Mouse (Mus musculus) kidney, postnatal 36 days (tissue): Measurements from ENCODE around the gene Banf1.
"Not testable (repeated sequence)": the region's sequence is repeated elsewhere in the genome, so short reads cannot be mapped to it uniquely, and the experiment has no call there.

Source experiments
- DNase-seq, 2 experiments: peaks; one replicate each; pipeline ENCODE4 v3.0.0; 2021 to 2022; ENCODE audit warnings: mixed read lengths in 2 of 2

The Banf1 gene

DNA sequence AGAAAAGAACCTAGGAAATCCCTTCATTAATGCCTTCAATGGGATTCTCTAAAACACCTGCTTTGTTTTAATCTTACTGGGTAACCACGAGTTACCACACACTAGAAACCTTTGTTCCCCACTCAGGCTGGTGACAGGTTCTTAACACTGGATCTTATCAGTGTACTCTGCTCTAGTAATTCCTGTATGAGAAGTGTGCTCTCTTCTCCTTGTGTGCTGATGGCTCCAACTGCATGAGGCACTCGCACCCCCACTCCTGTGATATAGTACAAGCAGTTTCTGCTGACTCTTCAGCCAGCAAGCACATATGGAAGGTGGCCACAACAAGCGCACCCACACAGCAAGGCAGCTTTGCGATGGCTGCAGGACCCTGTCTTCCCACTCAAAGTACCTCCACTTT, 7.2 kb upstream of the Banf1 start:
- no peak for DNase-seq

DNA sequence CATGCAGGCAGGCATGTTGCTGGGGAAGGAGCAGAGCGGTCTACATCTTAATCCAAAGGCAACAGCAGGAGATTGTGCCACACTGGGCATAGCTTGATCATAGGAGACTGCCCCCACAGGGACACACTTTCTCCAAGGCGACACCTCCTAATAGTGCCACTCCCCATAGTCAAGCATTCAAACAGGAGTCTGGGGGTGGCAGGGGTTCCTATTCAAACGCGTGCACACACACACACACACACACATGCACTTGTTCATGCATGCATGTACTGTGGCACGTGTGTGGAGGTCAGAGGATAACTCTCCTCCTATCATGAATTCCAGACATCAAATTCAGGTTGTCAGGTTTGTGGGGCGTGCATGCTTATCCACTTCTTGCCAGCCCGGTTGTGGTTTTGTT, 5.8 kb upstream of the Banf1 start:
- DNase-seq = no peak

DNA sequence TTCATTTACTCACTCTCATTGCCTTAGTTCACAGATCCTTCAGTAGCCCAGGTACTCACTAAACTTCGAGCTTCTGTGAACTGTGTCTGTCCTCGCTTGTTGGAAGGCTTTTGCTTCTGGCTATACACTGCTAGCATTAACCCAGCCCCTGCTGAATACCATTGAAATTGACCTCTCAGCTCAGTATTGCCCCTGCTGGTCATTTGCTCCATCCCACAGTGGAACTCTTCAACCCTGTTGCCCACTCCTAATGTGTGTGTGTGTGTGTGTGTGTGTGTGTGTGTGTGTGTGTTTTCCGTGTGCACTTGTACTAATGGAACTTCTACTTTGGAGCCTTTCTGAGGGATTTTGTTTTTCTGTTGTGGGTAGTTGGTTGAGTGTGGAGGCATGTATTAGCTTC, 4.0 kb upstream of the Banf1 start:
- no peak for DNase-seq

DNA sequence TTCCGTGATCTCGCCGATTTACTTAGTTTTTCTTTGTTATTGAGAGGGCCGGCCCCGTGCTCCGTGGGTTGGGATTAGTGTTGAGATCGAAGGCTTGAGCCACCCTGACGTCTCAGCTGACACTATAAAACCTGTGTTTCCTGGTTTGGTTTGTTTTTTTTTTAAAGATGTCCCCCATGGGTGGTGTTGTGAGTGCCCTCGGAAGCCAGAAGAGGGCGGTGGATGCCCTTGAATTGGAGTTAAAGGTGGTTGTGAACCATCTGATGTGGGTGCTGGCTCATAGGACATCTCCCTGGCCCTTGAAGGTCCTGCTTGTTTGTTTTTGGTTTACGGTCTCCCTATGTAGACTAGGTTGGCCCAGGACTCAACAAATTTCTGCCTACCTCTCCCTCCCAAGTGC, 487 bp upstream of the Banf1 start:
- no peak for DNase-seq

DNA sequence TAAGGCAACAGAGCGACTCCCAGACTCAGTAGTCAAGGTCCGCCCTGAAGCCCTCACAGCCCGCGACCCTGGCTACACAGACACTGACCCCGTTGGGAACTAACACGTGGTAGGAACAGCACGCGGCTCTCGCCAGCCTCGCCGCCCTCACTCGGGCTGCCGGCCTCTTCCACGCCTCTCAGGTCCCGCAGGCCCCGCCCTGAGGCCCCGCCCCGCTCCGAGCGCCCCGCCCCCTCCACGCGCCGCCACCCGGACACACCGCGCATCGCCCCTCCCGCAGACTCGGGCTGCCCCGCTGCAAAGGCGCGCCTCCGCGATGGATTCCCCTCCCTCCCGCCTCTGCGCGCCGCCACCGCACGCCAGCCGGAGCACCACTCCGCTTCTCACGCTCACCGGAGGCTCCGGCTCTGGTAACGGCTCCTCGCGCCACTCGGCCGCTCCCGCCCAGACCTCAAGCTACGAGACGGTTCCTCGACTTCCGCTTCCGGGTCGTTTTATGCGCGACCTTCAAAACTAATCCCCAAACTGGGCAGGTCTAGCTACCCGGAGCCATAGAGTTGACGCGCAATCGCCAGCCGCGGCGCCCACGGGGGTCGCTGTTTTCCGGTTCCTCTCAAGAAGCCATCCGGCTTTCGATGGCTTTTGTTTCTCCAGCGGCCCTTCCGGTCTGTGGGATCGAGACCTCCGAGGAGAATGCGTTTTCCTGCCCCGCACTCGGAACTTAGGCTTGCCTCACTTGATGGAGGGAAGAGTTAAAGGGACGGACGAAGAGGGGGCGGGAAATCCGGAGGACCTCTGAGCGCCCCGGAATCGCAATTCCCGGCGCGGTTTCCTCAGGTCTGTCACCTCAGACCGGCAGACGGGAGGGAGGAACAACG, 554 bp downstream of the Banf1 start, which contains the start of gene Eif1ad:
Gene Eif1ad (plus strand): TSS at position 567 of the 878 bp plus-strand sequence.
- DNase-seq = peak; percentile 97

DNA sequence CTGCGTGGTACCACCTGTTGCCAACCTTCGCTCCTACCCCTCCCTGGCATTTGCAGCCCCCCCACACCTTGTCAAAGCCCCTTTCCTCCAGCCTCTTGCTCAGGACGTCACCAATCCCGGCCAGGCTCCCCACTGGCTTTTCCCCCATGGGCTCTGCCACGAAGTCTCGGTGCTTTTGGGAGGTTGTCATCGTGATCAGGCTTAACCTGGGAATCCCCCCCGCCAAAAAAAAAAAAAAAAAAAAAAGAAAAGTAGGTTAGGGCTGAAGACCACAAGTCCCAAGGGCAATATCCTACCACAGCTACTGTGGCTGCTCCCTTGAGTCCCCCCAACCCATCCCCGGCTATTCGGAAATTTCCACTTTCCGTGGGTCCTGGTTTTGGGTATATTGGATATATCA, 1.2 kb downstream of the Banf1 start:
- no peak for DNase-seq

DNA sequence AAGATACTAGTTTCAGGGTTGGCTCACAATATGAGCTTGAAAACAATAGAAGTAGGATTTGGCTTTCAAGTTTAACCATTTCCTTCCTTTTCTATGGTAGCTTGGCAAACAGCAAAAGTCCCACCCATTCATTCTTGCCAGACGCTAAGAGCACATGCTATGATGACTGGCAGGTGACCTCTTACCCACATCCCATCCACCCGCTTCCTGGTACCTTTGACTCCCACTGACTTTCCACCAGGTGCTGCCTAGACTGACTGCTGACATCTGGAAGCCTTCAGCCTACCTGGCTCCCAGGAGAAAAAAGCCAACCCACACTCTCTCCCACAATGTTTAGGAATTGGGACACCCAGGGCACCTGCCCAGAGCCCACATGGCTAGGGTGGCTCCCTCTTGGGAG, 2.8 kb downstream of the Banf1 start:
- DNase-seq = no peak

DNA sequence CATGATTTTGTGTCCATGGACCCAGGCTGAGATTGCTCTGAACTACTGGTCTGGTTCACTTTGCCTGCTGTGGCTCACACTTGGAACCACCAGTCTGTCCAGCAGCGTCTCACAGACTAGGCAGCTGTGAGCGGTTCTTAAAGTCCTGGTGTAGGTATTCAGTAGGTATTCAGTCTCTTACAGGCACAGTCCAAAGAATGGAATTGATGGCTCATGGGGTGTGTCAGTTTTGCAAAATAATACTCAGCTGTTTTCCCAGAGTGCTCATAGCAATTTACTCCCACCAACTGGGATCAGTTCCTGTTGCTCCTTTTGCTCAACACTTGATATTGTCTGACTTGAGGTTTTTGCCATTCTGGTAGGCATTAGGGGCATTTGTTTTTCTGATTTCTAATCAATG, 4.8 kb downstream of the Banf1 start:
- DNase-seq = no peak

DNA sequence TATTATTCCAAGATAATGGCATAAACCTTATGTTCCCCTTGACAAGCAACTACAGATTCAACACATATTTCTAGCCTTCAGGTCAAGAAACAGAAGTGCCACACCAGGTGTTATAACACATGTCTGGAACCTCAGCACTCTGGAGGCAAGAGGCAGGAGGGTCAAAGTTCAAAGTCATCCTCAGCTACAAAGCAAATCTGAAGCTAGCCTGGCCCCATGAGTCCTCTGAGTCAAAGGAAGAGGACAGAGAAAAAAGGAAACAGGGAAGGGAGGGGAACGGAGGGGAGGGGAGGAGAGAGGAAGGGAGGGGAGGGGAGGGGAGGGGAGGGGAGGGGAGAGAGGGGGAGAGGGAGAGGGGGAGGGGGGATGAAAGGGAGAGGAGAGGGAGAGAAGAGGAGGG, 10.9 kb downstream of the Banf1 start:
- peak in 1 of 2 experiments; percentile 18 for DNase-seq

DNA sequence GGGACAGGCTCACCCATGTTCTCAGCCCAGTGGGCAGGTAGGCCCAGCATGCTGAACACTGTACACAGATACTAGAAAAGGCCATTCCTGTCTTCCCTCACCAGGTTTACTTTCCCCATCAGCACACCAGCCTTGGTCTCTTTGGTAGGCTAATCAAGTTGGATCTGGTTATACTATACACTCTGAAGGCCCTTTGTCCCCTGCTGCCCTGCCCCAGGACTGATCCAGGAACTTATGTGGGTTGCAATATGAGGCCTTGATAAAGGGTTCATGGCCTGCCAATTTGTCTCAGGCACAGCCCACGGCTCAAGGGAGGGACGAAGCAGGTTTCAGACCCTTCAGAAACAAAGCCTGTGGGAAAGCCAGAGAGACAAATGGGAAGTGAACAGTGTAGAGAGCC, 13.4 kb downstream of the Banf1 start:
- no peak for DNase-seq

DNA sequence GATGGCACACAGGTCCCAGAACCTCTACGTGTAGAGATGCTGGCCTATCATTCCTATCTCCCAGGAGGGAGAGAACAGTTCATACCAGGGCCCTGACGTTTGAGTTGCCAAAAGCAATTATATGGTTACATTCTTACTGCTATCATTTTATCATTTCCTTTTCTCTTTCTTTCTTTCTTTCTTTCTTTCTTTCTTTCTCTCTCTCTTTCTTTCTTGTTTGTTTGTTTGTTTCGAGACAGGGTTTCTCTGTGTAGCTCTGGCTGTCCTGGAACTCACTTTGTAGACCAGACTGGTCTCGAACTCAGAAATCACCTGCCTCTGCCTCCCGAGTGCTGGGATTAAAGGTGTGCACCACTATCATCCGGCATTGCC, 17.5 kb downstream of the Banf1 start, which contains the start of gene Cst6:
Gene Cst6 (minus strand): TSS at position 73 of the 372 bp plus-strand sequence.
- DNase-seq = not testable (repeated sequence)

DNA sequence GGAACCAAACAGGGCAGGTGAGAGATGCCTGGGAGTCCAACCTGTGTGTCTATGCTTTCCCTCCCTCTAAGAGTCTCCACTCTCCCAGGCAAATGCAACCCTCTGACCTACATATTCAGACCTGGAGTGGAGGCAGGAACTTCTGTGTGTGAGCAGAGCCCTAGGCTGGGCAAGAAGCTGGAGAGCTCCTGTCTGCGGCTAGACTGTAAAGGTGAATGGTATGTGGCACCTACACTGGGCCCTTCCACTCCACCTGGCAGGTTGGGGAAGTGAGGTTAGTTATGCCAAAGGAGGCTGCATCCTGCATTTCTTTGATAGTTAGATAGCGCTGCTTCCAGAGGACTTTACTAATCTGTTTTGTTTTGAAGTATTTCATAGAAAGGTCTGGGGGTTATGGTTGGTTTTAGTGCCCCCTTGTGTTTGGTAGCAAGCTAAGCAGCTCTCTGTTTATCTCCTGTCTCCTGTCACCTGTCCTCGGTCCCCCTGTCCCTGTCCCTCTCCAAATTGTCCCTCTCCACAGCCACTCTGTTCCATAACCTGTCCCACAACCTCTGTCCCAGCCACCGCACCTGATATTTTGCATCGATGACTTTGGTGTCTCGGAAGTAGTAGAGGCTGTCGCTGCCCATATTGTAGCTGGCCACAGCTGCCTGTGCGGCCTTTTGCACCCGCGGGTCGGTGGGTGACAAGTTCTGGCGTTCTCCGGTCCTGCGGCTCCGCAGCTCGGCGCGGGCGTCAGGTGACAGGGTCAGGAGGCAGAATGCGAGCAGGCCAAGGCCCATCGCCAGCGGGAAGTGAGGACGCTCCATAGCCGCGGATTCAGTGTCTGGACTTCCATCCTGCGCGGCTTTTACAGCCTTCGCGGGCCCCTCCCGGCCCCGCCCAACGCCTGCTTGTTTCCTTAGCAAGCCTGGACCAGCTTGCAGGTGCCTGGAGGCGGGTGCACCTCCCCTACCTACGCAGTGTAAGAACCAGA, 18.2 kb downstream of the Banf1 start:
- peak; percentile 20 to 50 for DNase-seq

DNA sequence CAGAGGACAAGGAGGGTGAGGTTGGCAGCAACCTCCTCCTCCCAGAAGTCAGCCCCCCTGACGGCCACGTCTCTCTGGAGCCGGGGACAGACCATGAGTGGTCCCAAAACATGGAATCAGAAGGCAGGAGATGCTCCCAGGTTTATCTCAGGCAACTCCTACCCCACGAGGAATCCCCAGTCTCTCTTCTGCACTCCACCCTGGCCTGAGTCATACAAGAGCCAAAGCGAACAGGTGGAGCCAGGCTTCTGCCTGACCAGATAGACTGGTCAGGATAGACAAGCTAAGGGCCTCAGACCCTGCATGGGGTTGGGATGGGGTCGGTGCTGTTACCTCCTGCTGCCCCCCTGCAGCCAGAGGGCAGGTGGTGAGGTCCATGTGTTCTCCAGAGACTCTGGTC, 18.9 kb downstream of the Banf1 start:
- DNase-seq = no peak

DNA sequence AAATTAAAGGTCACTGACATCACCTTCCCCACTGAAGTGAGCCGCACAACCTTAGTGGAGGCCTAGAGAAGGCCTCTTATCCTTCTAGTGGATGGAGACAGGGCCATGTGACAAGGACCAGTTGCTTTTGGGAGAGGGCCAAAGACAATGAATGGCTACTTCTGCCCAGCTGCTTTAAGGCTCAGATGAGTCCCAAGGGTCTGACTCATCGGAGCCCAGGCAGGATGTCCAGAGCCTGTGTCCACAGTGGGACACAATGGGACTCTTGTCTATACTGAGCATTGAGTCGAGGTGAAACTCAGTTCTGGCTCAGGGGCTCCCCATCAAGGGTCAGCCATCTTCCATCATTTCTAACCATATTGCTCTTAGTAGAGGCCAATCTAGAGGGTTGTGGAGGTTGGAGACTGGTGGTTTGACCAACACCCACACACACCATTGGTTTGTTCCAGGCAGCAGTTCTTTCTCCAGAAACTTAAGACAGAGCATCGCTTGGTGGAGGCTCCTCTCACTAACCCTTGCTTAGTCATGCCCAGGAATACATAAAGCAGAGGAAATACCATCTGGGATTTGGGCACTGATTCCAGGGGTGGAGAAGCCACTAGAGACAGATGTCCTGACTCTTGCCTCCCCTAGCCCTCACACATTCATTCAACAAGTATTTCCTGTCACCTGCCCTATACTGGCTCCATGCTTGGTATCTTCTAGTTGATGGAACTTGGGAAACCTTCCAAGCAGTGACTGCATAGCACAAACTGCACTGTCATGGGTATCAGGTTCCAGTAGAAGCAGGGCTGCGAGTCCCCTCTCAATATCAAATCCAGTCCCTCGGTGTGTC, 21.5 kb downstream of the Banf1 start:
- peak in 1 of 2 experiments; percentile 31 for DNase-seq

DNA sequence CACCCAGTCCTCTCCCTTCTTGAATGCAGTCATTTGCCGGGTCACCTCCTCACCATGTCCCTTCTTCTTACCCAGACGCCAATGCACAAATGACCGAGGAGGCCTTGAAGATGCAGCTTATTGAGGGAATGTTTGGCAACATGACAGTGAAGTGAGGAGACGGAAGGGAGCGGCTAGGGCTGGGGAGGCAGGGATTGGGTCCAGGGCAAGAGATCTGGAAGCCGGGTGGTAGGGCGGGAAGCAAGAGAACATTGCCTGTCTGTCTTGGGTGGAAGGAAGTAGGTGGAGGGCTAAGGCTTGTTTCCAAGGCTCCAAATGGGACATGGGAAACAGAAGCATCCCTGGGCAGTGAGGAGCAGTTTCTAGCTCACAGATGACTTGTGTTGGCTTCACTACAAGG, 25.6 kb downstream of the Banf1 start:
- DNase-seq = peak; percentile 10 to 30

DNA sequence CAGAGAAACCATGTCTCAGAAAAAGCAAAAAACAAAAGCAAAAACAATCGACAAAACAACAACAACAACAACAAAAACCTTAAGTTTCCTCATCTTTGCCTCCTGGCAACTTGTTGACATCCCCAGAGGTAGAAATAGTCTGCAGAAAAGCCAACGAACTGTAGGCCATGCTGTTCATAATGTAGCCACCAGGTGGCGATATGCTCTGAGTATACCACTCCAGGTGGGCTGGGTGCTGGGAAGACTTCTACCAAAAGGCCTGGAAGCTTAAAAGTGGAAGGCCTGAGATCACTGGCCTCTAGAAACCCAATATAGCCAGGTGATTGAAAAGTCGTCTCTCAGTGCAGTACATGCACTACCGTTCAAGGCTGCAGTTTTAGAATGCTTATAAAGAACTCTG, 29.0 kb downstream of the Banf1 start:
- peak; percentile 80 to 93 for DNase-seq

DNA sequence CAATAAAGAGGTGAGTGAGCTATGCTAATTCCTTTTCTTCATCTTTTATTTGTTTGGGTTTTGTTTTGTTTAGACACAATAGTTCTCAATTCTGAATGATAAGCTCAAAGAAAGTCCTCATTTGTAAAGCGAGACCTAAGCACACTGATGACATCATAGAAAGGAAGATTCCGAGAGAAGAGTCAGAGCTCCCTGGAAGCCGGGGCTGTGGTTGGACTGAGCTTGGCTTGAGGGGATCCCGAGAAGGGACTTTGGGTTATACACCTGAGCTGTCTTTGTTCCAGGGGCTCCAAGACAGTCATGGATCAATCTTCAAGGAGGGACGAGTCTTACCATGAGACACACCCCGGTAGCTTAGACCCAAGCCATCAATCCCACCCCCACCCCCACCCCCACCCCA, 31.5 kb downstream of the Banf1 start, which contains the start of gene Catsper1:
Gene Catsper1 (plus strand): TSS at position 301 of the 400 bp plus-strand sequence.
- no peak for DNase-seq

DNA sequence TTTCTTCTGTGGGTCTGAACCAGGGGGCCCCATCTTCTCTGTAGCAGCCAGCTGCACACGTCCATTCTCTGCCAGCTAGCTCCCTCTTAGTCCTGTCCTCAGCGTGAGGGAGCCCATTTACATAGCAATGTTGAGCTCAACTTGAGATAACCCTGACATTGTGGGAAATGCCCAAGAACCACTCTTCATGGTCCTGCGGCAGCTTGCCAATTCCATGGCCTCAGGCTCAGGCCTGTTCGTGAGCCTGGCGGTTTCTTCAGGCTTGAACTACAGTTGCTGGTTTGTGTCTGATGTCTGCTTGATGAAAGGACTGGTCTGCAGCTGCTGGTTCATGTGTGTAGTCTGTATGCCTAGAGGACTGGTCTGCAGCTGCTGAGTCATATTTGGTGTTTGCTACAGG, 32.2 kb downstream of the Banf1 start:
- DNase-seq = no peak

DNA sequence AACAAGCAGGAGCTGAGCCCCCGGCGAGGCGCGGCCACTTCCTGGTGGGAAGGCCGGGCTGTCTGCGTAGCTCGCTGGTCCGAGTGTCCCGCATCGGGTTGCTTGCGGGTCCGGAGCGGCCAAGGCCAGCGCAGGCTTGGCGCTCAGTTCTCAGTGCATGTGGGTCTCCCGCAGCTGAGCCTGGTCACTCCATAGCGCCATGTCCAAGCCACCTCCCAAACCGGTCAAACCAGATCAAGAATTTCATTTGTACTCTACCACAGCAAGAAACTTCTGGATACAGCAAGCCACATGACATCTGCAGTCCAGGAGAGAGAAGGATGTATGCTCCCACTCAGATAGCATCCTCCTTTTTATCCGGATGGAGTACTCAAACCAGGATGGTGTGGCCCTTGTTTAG, 39.0 kb downstream of the Banf1 start:
- peak; percentile 21 to 33 for DNase-seq

DNA sequence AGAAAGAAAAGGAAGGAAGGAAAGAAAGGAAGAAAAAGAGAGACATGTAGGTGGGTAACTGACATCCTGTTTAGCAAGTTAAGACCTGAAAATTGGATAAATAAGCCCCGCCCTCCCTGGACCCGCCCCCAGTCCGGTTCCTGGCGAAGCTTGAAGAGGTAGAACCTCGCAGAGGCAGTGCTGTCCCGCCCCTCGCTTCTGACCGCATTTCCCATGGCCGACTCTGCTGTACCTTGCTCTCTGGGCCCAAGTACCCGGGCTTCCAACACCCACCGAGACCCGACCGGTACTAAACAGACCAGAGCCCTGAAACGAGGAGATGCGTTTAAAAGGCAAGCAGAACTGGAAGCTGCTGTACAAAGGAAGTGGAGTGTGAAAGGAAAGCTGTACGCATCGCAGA, 43.2 kb downstream of the Banf1 start:
- DNase-seq = peak; percentile 75 to 82
